Mouse (Mus musculus): ENCODE measurements around the gene Hes2. TPM values are rescaled to one million over a fixed set of nuclear protein-coding genes. Genes with fewer than 3 reads are reported as not detected.
A peak's percentile ranks its signal among the peaks of the same experiment; 100 is the strongest.

Gene Hes2
- total and polyA plus RNA-seq, 2 experiments from 2014 or later = not detected

- H3K27ac ChIP-seq = no peak overlapping the region
- H3K9me3 ChIP-seq (ENCODE audit: low read length) = no peaks in the 10 kb centered on the region
- no peaks in the 10 kb centered on the region for H3K4me1 ChIP-seq (ENCODE audit: insufficient read depth, low read length)
- no peak overlapping the region for H3K4me2 ChIP-seq (ENCODE audit: low read depth, low read length)
- WGBS = 29% methylated on average over 22 of the region's 22 CpGs
- H3K36me3 ChIP-seq (ENCODE audit: insufficient read depth, low read length) = no peaks in the 10 kb centered on the region
- peak; percentile 94 for TF ChIP-seq CTCF (IDR thresholded peaks at IDR 0.05; ENCODE audit: low read depth)
- peaks cover 12% of the 10 kb centered on the region for H3K27me3 ChIP-seq (ENCODE audit: insufficient read depth, low read length)
- peak; percentile 68 for DNase-seq (ENCODE audit: low spot score)
- no peak overlapping the region for H3K4me3 ChIP-seq (ENCODE audit: low read length)
- ATAC-seq = peak; percentile 46; the same call in 1 of the 2 replicates
- H3K9ac ChIP-seq (replicated peaks; ENCODE audit: low read length) = no peak overlapping the region
These were observed 6.6 kb downstream of the Hes2 start for GRCm38 (mm10) chr4:152165036-152165931.

DNA sequence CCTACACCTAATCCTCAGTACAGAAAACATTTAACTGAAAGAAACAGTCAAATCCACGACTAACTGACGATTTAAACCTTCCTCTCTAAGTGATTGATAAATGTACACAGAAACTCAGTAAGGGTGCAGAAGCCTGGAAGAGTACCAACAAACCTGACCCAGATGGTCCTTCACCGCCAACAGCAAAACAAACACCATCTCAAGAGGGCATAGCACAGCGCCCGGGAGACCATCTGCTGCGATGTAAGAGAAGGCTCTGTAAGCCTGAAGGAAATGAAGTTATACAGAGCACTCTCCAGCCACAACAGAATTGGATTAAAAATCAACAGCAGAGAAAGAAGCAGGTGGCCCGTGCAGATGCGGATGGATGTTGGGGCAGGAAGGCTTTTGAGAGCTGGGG lies 9.4 kb downstream of the Hes2 start:
- 29% methylated on average over 8 of the region's 8 CpGs for WGBS
- no peak overlapping the region for H3K4me3 ChIP-seq (ENCODE audit: low read length)
- no peak overlapping the region for H3K4me2 ChIP-seq (ENCODE audit: low read depth, low read length)
- no peaks in the 10 kb centered on the region for H3K36me3 ChIP-seq (ENCODE audit: insufficient read depth, low read length)
- no peak overlapping the region for H3K27ac ChIP-seq
- no peaks in the 10 kb centered on the region for H3K9me3 ChIP-seq (ENCODE audit: low read length)
- no peak for TF ChIP-seq CTCF (IDR thresholded peaks at IDR 0.05; ENCODE audit: low read depth)
- no peaks in the 10 kb centered on the region for H3K4me1 ChIP-seq (ENCODE audit: insufficient read depth, low read length)
- no peak overlapping the region for H3K9ac ChIP-seq (replicated peaks; ENCODE audit: low read length)
- DNase-seq (ENCODE audit: low spot score) (peak; percentile 58), ATAC-seq (no peak)
- H3K27me3 ChIP-seq (ENCODE audit: insufficient read depth, low read length) = no peaks in the 10 kb centered on the region

DNA sequence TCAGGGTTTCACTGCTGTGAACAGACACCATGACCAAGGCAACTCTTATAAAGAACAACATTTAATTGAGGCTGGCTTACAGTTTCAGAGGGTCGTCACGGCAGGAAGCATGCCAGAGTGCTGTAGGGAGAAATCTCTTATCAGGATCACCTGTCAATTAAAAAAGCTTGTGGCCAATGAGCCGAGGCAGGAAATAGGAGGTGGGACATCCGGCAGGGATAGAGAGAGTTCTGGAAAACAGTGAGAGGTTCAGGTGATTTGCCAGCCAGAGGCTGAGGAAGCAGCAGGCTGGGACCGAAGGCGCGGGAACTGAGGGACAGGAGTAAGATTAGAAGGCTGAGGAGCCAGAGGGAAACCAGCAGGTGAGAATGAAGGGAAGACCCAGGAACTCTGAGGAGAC lies 10.4 kb downstream of the Hes2 start:
- no peak for DNase-seq (ENCODE audit: low spot score)
- H3K27me3 ChIP-seq (ENCODE audit: insufficient read depth, low read length) = no peaks in the 10 kb centered on the region
- H3K36me3 ChIP-seq (ENCODE audit: insufficient read depth, low read length) = no peaks in the 10 kb centered on the region
- H3K9me3 ChIP-seq (ENCODE audit: low read length) = no peaks in the 10 kb centered on the region
- H3K4me2 ChIP-seq (ENCODE audit: low read depth, low read length) = no peak overlapping the region
- no peak overlapping the region for H3K9ac ChIP-seq (replicated peaks; ENCODE audit: low read length)
- TF ChIP-seq CTCF (IDR thresholded peaks at IDR 0.05; ENCODE audit: low read depth) = no peak
- no peak overlapping the region for H3K4me3 ChIP-seq (ENCODE audit: low read length)
- no peak overlapping the region for H3K27ac ChIP-seq
- WGBS = 81% methylated on average over 7 of the region's 7 CpGs
- no peak for ATAC-seq
- no peaks in the 10 kb centered on the region for H3K4me1 ChIP-seq (ENCODE audit: insufficient read depth, low read length)

DNA sequence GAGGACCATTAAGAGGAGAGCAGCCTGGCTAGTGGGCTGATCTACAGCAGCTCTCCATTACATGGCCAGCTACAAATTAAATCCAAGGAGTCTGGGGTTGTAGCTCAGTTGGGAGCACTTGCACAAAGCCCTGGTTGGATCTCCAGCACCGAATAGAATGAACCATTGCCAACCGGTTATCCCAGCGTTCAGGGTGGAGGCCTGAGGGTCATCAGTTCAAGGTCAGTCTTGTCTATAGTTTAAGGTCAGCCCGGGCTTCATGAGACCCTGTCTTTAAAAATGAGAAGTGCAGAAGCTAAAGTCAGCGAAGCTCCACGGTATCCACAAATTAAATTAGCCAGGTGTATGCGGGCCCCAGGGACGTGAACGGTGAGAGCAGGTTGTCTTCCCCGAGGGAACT lies 11.6 kb downstream of the Hes2 start:
- Histone ChIP-seq H3K9me3 (ENCODE audit: low read length) (no peaks in the 10 kb centered on the region), H3K27ac (no peak overlapping the region), H3K4me3 (ENCODE audit: low read length) (no peak overlapping the region), H3K36me3 (ENCODE audit: insufficient read depth, low read length) (no peaks in the 10 kb centered on the region), H3K4me1 (ENCODE audit: insufficient read depth, low read length) (no peaks in the 10 kb centered on the region), H3K27me3 (ENCODE audit: insufficient read depth, low read length) (no peaks in the 10 kb centered on the region), H3K4me2 (ENCODE audit: low read depth, low read length) (no peak overlapping the region), H3K9ac (replicated peaks; ENCODE audit: low read length) (no peak overlapping the region)
- no peak for TF ChIP-seq CTCF (IDR thresholded peaks at IDR 0.05; ENCODE audit: low read depth)
- no peak for DNase-seq (ENCODE audit: low spot score)
- 79% methylated on average over 10 of the region's 10 CpGs for WGBS
- no peak for ATAC-seq

DNA sequence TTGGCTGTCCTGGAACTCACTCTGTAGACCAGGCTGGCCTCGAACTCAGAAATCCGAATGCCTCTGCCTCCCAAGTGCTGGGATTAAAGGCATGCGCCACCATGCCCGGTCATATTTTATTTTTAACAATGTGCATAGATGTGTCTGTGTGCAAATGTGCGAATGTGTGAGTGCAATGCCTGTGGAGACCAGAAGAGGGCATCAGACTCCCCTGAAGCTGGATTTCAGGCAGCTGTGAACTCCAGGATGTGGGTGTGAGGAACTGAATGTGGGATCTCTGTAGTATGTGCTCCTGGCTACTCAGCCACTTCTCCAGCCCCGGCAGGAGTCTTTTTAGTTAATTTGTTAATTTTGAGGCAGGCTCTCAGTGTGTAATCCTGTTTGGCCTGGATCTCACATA lies 12.9 kb downstream of the Hes2 start:
- no peak overlapping the region for H3K4me2 ChIP-seq (ENCODE audit: low read depth, low read length)
- ATAC-seq = no peak

DNA sequence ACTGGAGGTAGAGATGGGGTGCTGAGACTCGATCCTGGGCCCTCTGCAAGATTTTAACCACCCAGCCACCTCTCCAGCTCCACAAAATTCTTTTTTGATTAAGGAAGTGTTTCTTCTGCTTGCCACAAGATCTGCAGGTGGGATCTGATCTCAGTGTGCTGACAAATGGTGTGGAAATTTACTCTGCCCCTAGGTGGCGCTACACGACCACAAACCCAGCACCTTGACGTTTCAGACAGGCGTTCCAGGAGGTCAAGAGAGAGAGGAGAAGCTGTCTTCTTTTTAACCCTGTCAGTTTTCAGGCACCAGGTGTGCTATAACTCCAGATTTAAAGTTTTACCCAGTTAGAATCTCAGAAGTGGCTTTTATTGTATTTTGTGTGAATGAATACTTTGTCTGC lies 14.4 kb downstream of the Hes2 start:
- H3K27ac ChIP-seq = no peak overlapping the region
- ATAC-seq (no peak), DNase-seq (ENCODE audit: low spot score) (peak; percentile 76)
- 2% methylated on average over 5 of the region's 5 CpGs for WGBS
- H3K9ac ChIP-seq (replicated peaks; ENCODE audit: low read length) = no peak overlapping the region
- H3K4me3 ChIP-seq (ENCODE audit: low read length) = no peak overlapping the region
- no peaks in the 10 kb centered on the region for H3K9me3 ChIP-seq (ENCODE audit: low read length)
- H3K36me3 ChIP-seq (ENCODE audit: insufficient read depth, low read length) = no peaks in the 10 kb centered on the region
- 0 out of 2 replicates have a peak, but pooled peaks cover 2% of the 10 kb centered on the region for H3K27me3 ChIP-seq (ENCODE audit: insufficient read depth, low read length)
- TF ChIP-seq CTCF (IDR thresholded peaks at IDR 0.05; ENCODE audit: low read depth) = peak; percentile 91
- no peaks in the 10 kb centered on the region for H3K4me1 ChIP-seq (ENCODE audit: insufficient read depth, low read length)
- no peak overlapping the region for H3K4me2 ChIP-seq (ENCODE audit: low read depth, low read length)

More for the DNA sequence above, 12.9 kb downstream of the Hes2 start:
- Histone ChIP-seq H3K4me1 (ENCODE audit: insufficient read depth, low read length) (no peaks in the 10 kb centered on the region), H3K27me3 (ENCODE audit: insufficient read depth, low read length) (0 out of 2 replicates have a peak, but pooled peaks cover 2% of the 10 kb centered on the region), H3K27ac (no peak overlapping the region), H3K9me3 (ENCODE audit: low read length) (no peaks in the 10 kb centered on the region), H3K4me3 (ENCODE audit: low read length) (no peak overlapping the region), H3K36me3 (ENCODE audit: insufficient read depth, low read length) (no peaks in the 10 kb centered on the region), H3K9ac (replicated peaks; ENCODE audit: low read length) (no peak overlapping the region)
- WGBS = 80% methylated on average over 6 of the region's 6 CpGs
- peak; percentile 47 for TF ChIP-seq CTCF (IDR thresholded peaks at IDR 0.05; ENCODE audit: low read depth)
- DNase-seq (ENCODE audit: low spot score) = no peak

GRCm38 (mm10) chr4:152173956-152174355 lies 15.3 kb downstream of the Hes2 start:
- Histone ChIP-seq H3K27me3 (ENCODE audit: insufficient read depth, low read length) (0 out of 2 replicates have a peak, but pooled peaks cover 2% of the 10 kb centered on the region), H3K4me1 (ENCODE audit: insufficient read depth, low read length) (peaks cover 2% of the 10 kb centered on the region; the same call in 1 of the 2 replicates), H3K9ac (replicated peaks; ENCODE audit: low read length) (no peak overlapping the region), H3K4me3 (ENCODE audit: low read length) (no peak overlapping the region), H3K36me3 (ENCODE audit: insufficient read depth, low read length) (no peaks in the 10 kb centered on the region), H3K27ac (no peak overlapping the region), H3K9me3 (ENCODE audit: low read length) (no peaks in the 10 kb centered on the region), H3K4me2 (ENCODE audit: low read depth, low read length) (no peak overlapping the region)
- 86% methylated on average over 9 of the region's 9 CpGs for WGBS
- DNase-seq (ENCODE audit: low spot score) (no peak), ATAC-seq (no peak)
- no peak for TF ChIP-seq CTCF (IDR thresholded peaks at IDR 0.05; ENCODE audit: low read depth)
